Mouse (Mus musculus): ENCODE measurements at regions not wholly inside any gene's neighbourhood (a gene's known extent, or its start where the extent isn't known, plus 50 kb on each side); places are given as distances from the start of the nearest gene placed in this dataset.
A peak's percentile ranks its signal among the peaks of the same experiment; 100 is the strongest.

GRCm38 (mm10) chrX:14273628-14274337 lies 62.8 kb downstream of the H2al1n start:
- Histone ChIP-seq H3K36me3 (ENCODE audit: insufficient read depth, low read length) (no peaks in the 10 kb centered on the region), H3K9ac (replicated peaks; ENCODE audit: low read length) (no peak overlapping the region), H3K4me3 (ENCODE audit: low read length) (no peak overlapping the region), H3K4me2 (replicated peaks; ENCODE audit: low read depth, low read length) (no peak overlapping the region), H3K27ac (ENCODE audit: low read length) (no peak overlapping the region), H3K27me3 (ENCODE audit: insufficient read depth, low read length) (no peaks in the 10 kb centered on the region), H3K4me1 (ENCODE audit: insufficient read depth, low read length) (no peaks in the 10 kb centered on the region), H3K9me3 (ENCODE audit: low read length) (no peaks in the 10 kb centered on the region)
- no peak for ATAC-seq (ENCODE audit: low FRiP score, low TSS enrichment)
- WGBS = 73% methylated on average over 6 of the region's 6 CpGs

DNA sequence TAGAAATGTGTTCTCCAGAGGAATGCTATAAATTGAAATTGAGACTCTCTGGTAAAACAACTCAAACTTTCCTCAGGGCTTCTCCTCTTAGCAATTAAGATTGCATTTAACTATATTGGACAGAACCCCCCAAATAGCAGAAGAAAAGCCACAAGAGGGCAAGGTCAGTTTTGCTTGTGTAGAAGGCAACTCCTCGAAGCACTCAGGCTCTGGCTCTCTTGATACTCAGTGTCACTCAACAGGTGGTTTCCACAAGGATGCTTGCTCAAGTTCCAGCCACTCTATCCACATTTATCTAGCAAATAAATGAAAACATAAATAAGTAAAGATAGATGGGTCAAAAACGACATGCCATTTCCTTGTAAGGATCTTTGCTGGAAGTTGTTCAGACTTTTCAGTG lies 68.4 kb downstream of the H2al1n start:
- no peak overlapping the region for H3K9ac ChIP-seq (replicated peaks; ENCODE audit: low read length)
- H3K4me2 ChIP-seq (replicated peaks; ENCODE audit: low read depth, low read length) = no peak overlapping the region
- no peaks in the 10 kb centered on the region for H3K27me3 ChIP-seq (ENCODE audit: insufficient read depth, low read length)
- WGBS = 34% methylated on average over 2 of the region's 2 CpGs
- no peak overlapping the region for H3K27ac ChIP-seq (ENCODE audit: low read length)
- H3K36me3 ChIP-seq (ENCODE audit: insufficient read depth, low read length) = no peaks in the 10 kb centered on the region
- H3K4me1 ChIP-seq (ENCODE audit: insufficient read depth, low read length) = no peaks in the 10 kb centered on the region
- H3K4me3 ChIP-seq (ENCODE audit: low read length) = no peak overlapping the region
- H3K9me3 ChIP-seq (ENCODE audit: low read length) = no peaks in the 10 kb centered on the region
- peak; percentile 31; the same call in 1 of the 2 replicates for ATAC-seq (ENCODE audit: low FRiP score, low TSS enrichment)

DNA sequence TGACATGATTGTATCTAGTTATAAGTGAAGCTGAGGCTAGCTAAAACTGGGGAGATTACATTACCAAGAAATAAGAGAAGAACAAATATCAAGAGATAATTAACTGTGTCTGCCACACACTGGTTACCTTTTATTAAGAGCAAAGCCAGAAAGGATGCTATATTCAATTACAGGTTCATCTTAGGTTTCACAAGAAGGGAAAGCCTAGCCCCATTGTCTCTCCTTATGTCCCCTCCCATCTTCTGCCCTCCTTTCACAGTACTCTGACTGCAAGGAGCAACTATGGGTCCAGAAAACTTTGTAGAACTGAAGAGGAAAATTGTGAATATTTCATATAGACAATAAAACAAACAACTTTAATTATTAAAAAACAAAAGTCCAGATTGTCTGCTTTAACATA lies 68.8 kb downstream of the H2al1n start:
- ATAC-seq (ENCODE audit: low FRiP score, low TSS enrichment) = peak; percentile 42; the same call in 1 of the 2 replicates
- Histone ChIP-seq H3K4me2 (replicated peaks; ENCODE audit: low read depth, low read length) (no peak overlapping the region), H3K36me3 (ENCODE audit: insufficient read depth, low read length) (no peaks in the 10 kb centered on the region), H3K27me3 (ENCODE audit: insufficient read depth, low read length) (no peaks in the 10 kb centered on the region), H3K4me3 (ENCODE audit: low read length) (no peak overlapping the region), H3K27ac (ENCODE audit: low read length) (no peak overlapping the region), H3K4me1 (ENCODE audit: insufficient read depth, low read length) (no peaks in the 10 kb centered on the region), H3K9me3 (ENCODE audit: low read length) (no peaks in the 10 kb centered on the region), H3K9ac (replicated peaks; ENCODE audit: low read length) (no peak overlapping the region)

DNA sequence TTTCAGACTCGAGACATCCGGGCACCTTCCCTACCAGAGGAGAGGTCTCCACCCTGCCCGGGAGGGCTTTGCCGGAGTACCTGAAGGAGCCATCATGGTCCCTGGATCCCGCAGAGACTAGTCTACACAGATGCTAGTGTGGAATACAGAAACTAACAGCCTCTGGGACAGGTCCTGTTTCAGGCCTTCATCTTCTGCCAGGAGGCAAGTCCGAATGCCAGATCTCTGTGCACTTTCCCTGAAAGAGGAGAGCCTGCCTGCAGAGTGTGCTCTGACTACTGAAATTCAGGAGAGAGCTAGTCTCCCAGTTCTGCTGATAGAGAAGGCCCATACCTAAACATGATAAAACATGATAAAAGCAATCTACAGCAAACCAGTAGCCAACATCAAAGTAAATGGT lies 83.9 kb downstream of the H2al1n start:
- Histone ChIP-seq H3K27ac (ENCODE audit: low read length) (no peak overlapping the region), H3K4me3 (ENCODE audit: low read length) (no peak overlapping the region), H3K4me1 (ENCODE audit: insufficient read depth, low read length) (no peaks in the 10 kb centered on the region), H3K9ac (replicated peaks; ENCODE audit: low read length) (no peak overlapping the region), H3K36me3 (ENCODE audit: insufficient read depth, low read length) (no peaks in the 10 kb centered on the region), H3K4me2 (replicated peaks; ENCODE audit: low read depth, low read length) (no peak overlapping the region), H3K9me3 (ENCODE audit: low read length) (no peaks in the 10 kb centered on the region), H3K27me3 (ENCODE audit: insufficient read depth, low read length) (no peaks in the 10 kb centered on the region)
- ATAC-seq (ENCODE audit: low FRiP score, low TSS enrichment) = no peak
- WGBS = 92% methylated on average over 6 of the region's 6 CpGs

DNA sequence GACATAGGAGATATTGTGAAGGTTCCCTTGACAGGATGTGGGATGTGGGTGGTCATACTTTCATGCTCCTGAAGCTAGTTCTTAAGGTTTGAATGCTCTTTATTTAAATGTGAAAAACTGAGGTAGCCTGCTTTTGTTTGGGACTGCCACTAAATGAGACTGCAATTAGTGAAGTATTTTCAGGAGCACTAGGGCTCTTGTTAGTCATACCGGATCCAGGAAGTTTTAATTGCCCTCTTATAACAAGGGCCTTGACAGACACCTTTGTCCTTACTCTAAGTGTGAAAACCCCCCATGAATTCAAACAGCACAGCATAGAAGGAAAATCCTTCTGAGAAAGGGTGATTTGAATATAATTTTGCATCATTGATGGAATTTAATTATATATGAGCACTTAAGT lies 91.2 kb downstream of the H2al1n start:
- Histone ChIP-seq H3K4me3 (ENCODE audit: low read length) (no peak overlapping the region), H3K9me3 (ENCODE audit: low read length) (0 out of 2 replicates have a peak, but pooled peaks cover 4% of the 10 kb centered on the region)

GRCm38 (mm10) chrX:14312746-14313145 lies 101.8 kb downstream of the H2al1n start:
- 50% methylated on average over 1 of the region's 1 CpGs for WGBS
- no peak for ATAC-seq (ENCODE audit: low FRiP score, low TSS enrichment)

More for the DNA sequence above, 91.2 kb downstream of the H2al1n start:
- Histone ChIP-seq H3K4me1 (ENCODE audit: insufficient read depth, low read length) (no peaks in the 10 kb centered on the region), H3K36me3 (ENCODE audit: insufficient read depth, low read length) (no peaks in the 10 kb centered on the region), H3K9ac (replicated peaks; ENCODE audit: low read length) (no peak overlapping the region), H3K4me2 (replicated peaks; ENCODE audit: low read depth, low read length) (no peak overlapping the region), H3K27ac (ENCODE audit: low read length) (no peak overlapping the region), H3K27me3 (ENCODE audit: insufficient read depth, low read length) (no peaks in the 10 kb centered on the region)
- WGBS = 32% methylated on average over 1 of the region's 1 CpGs
- ATAC-seq (ENCODE audit: low FRiP score, low TSS enrichment) = no peak

GRCm38 (mm10) chrX:14352416-14352815 lies 141.5 kb downstream of the H2al1n start:
- WGBS = 58% methylated on average over 2 of the region's 2 CpGs
- no peak for ATAC-seq (ENCODE audit: low FRiP score, low TSS enrichment)

More at GRCm38 (mm10) chrX:14312746-14313145, 101.8 kb downstream of the H2al1n start:
- Histone ChIP-seq H3K4me1 (ENCODE audit: insufficient read depth, low read length) (no peaks in the 10 kb centered on the region), H3K27me3 (ENCODE audit: insufficient read depth, low read length) (no peaks in the 10 kb centered on the region), H3K27ac (ENCODE audit: low read length) (no peak overlapping the region), H3K36me3 (ENCODE audit: insufficient read depth, low read length) (no peaks in the 10 kb centered on the region), H3K9ac (replicated peaks; ENCODE audit: low read length) (no peak overlapping the region), H3K4me3 (ENCODE audit: low read length) (no peak overlapping the region), H3K9me3 (ENCODE audit: low read length) (no peaks in the 10 kb centered on the region), H3K4me2 (replicated peaks; ENCODE audit: low read depth, low read length) (no peak overlapping the region)

GRCm38 (mm10) chrX:14353366-14353765 lies 142.4 kb downstream of the H2al1n start:
- WGBS = 74% methylated on average over 3 of the region's 3 CpGs
- H3K4me3 ChIP-seq (ENCODE audit: low read length) = no peak overlapping the region

More at GRCm38 (mm10) chrX:14352416-14352815, 141.5 kb downstream of the H2al1n start:
- H3K9ac ChIP-seq (replicated peaks; ENCODE audit: low read length) = no peak overlapping the region
- no peaks in the 10 kb centered on the region for H3K4me1 ChIP-seq (ENCODE audit: insufficient read depth, low read length)
- no peaks in the 10 kb centered on the region for H3K9me3 ChIP-seq (ENCODE audit: low read length)
- H3K36me3 ChIP-seq (ENCODE audit: insufficient read depth, low read length) = no peaks in the 10 kb centered on the region
- H3K27me3 ChIP-seq (ENCODE audit: insufficient read depth, low read length) = no peaks in the 10 kb centered on the region
- no peak overlapping the region for H3K27ac ChIP-seq (ENCODE audit: low read length)
- H3K4me3 ChIP-seq (ENCODE audit: low read length) = no peak overlapping the region
- no peak overlapping the region for H3K4me2 ChIP-seq (replicated peaks; ENCODE audit: low read depth, low read length)

DNA sequence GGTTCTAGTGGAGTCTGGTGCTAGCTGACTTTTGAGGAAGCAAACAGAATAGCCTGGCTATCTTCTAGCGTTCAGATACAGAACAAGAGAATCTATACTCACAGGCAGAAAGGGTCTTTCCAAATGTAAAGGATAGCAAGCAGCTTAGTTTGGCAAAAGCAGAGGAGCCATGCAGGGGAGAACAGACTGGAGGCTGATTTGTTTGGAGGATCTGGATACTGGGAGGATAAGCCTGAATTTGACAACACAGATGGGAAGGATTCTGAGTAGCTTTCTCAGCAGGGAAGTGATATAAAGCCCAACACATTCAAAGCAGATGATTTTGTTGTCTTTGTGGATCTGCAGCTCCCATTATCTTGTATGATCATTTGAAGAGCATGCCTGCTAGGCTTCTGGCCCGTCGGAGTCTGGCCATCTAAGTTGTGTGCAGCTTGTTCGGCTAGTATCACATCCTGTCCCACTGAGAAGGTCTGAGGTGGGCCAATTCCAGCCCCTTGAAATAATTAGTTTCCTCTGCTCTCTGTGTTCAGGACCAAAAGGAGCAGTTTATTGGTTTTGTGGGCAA lies 145.6 kb downstream of the H2al1n start:
- no peaks in the 10 kb centered on the region for H3K4me1 ChIP-seq (ENCODE audit: insufficient read depth, low read length)
- WGBS = 81% methylated on average over 4 of the region's 4 CpGs
- no peak overlapping the region for H3K9ac ChIP-seq (replicated peaks; ENCODE audit: low read length)
- no peak overlapping the region for H3K27ac ChIP-seq (ENCODE audit: low read length)
- ATAC-seq (ENCODE audit: low FRiP score, low TSS enrichment) = no peak
- no peak overlapping the region for H3K4me2 ChIP-seq (replicated peaks; ENCODE audit: low read depth, low read length)
- H3K36me3 ChIP-seq (ENCODE audit: insufficient read depth, low read length) = no peaks in the 10 kb centered on the region
- no peaks in the 10 kb centered on the region for H3K9me3 ChIP-seq (ENCODE audit: low read length)
- H3K27me3 ChIP-seq (ENCODE audit: insufficient read depth, low read length) = no peaks in the 10 kb centered on the region
- H3K4me3 ChIP-seq (ENCODE audit: low read length) = no peak overlapping the region

More at GRCm38 (mm10) chrX:14353366-14353765, 142.4 kb downstream of the H2al1n start:
- ATAC-seq (ENCODE audit: low FRiP score, low TSS enrichment) = no peak
- Histone ChIP-seq H3K4me2 (replicated peaks; ENCODE audit: low read depth, low read length) (no peak overlapping the region), H3K4me1 (ENCODE audit: insufficient read depth, low read length) (no peaks in the 10 kb centered on the region), H3K36me3 (ENCODE audit: insufficient read depth, low read length) (no peaks in the 10 kb centered on the region), H3K27ac (ENCODE audit: low read length) (no peak overlapping the region), H3K27me3 (ENCODE audit: insufficient read depth, low read length) (no peaks in the 10 kb centered on the region), H3K9ac (replicated peaks; ENCODE audit: low read length) (no peak overlapping the region), H3K9me3 (ENCODE audit: low read length) (no peaks in the 10 kb centered on the region)

Data from kidney, embryonic 16.5 days (tissue).